In the genomic region with DNA sequence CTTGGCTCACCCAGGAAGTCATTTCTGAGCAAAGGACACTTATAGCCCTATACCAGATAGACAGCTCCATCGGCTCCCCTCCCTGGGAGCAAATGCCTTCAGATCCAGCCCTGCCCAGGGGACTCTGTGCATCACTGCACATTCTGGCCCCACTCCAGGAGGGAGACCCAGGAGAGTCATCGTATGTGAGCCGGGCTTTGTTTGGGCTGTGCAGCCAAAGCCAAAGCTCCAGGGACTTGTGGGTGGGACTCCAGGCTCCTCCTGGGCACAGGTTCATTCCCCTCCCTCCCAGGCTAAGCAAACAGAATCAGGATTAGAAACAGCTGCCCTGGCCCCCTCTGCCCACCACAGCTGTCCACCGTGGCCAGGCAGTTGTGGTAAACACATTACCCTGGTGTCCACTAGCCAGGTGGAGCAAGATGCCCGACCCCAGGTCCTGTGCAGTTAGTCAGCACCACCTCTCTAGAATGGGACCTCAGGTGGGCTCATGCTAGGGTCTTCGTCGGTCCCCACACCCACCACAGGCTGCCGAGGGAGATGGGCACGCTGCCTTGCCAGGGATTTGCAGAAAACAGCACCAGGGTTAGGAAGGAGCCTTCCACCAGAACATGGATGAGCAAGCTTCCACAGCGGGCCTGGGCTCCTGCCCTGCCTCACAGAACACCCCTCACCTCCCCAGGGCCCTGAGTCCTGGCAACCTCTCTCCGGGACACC, we compare ENCODE assay signal across 9 mouse cellular contexts. TPM values are rescaled to one million over a fixed set of nuclear protein-coding genes. Genes with fewer than 3 reads are reported as not detected.
DNase-seq lines count a peak whose midpoint lies in the region; ATAC-seq lines count a peak whose summit lies in the region.
"Had no signal": no experiment of that assay in that cellular context is flagged by ENCODE, and none has a peak within 500 bp of the region (broad histone marks: within the 10 kb centered on the region; RNA-seq: fewer than 3 reads in every experiment).

No protein-coding gene starts in this region.

- H3K9me3 ChIP-seq in hindbrain, embryonic 11.5 days (ENCODE audit: control insufficient read depth, low read length), result no peaks in the 10 kb centered on the region
- no peaks in the 10 kb centered on the region for H3K9me3 ChIP-seq in midbrain, embryonic 13.5 days
- H3K9me3 ChIP-seq: megakaryocyte, embryonic 14.5 days had no signal

- peak overlapping the region; percentile 98 for H3K4me2 ChIP-seq in hindbrain, embryonic 11.5 days (replicated peaks; ENCODE audit: low read depth, low read length)
- H3K4me2 ChIP-seq in midbrain, embryonic 13.5 days (replicated peaks), result peak overlapping the region; percentile 86

- ATAC-seq in cerebellum, adult (ENCODE audit: insufficient number of reproducible peaks, low FRiP score, low TSS enrichment), result no peak
- no peak for ATAC-seq in hindbrain, embryonic 11.5 days (ENCODE audit: low FRiP score)
- peak; percentile 21; the same call in 1 of the 2 replicates for ATAC-seq in midbrain, embryonic 13.5 days

- peak overlapping the region; percentile 65 for H3K4me3 ChIP-seq in hindbrain, embryonic 11.5 days (ENCODE audit: low read depth, low read length)
- H3K4me3 ChIP-seq in midbrain, embryonic 13.5 days (replicated peaks), result peak overlapping the region; percentile 65

- DNase-seq in cerebellum, adult 11 months, result peak; percentile 69
- peak; percentile 47 to 48 for DNase-seq in right cerebral cortex, adult 2 months (ENCODE audit: low spot score in 2 of 2)
- DNase-seq in right cerebral cortex, postnatal 25 days, result no peak
- DNase-seq in hindbrain, embryonic 11.5 days (ENCODE audit: low spot score), result no peak
- no peak for DNase-seq in spleen, postnatal 4 days (ENCODE audit: low spot score in 2 of 2)
- DNase-seq in frontal cortex, adult 2 months (ENCODE audit: extremely low spot score in 1 of 2, low spot score in 1 of 2), result no peak

- H3K4me1 ChIP-seq in hindbrain, embryonic 11.5 days (replicated peaks; ENCODE audit: control insufficient read depth, insufficient read depth, low read length), result peaks cover 15% of the 10 kb centered on the region
- H3K4me1 ChIP-seq in midbrain, embryonic 13.5 days (replicated peaks), result peaks cover 53% of the 10 kb centered on the region

- H3K27me3 ChIP-seq in hindbrain, embryonic 11.5 days (ENCODE audit: control insufficient read depth, insufficient read depth, low read length), result peaks cover 26% of the 10 kb centered on the region
- H3K27me3 ChIP-seq in midbrain, embryonic 13.5 days, result peaks cover 11% of the 10 kb centered on the region

- 61% methylated on average over 11 of the region's 11 CpGs for WGBS in hindbrain, embryonic 11.5 days
- 40% methylated on average over 11 of the region's 11 CpGs for WGBS in midbrain, embryonic 13.5 days

- no peaks in the 10 kb centered on the region for H3K36me3 ChIP-seq in hindbrain, embryonic 11.5 days (ENCODE audit: control insufficient read depth, insufficient read depth, low read length)
- no peaks in the 10 kb centered on the region for H3K36me3 ChIP-seq in midbrain, embryonic 13.5 days

- peak overlapping the region; percentile 80 for H3K9ac ChIP-seq in hindbrain, embryonic 11.5 days (ENCODE audit: low read depth, low read length)
- H3K9ac ChIP-seq in midbrain, embryonic 13.5 days (replicated peaks), result peak overlapping the region; percentile 87

- H3K27ac ChIP-seq in hindbrain, embryonic 11.5 days (ENCODE audit: low read depth, low read length), result peak overlapping the region; percentile 62
- H3K27ac ChIP-seq in midbrain, embryonic 13.5 days, result peak overlapping the region; percentile 85

RNA-seq across cellular contexts. Expression of gene Aatk, which starts 1.0 kb away (rescaled TPM):
- polyA plus RNA-seq in hindbrain, embryonic 11.5 days (2014; fragmentation: Nextera tagmentation; extraction: Ambion mirVana), result 1.9 TPM in 2 replicates
- 15.1 and 18.6 TPM in 2 replicates for polyA plus RNA-seq in midbrain, embryonic 13.5 days (2015; fragmentation: Nextera tagmentation; extraction: Ambion mirVana)
- polyA plus RNA-seq in frontal cortex, adult 2 months (2012; rRNA removed), result 182 and 188 TPM in 2 replicates

RNA-seq across cellular contexts. Expression of gene Cep131, which starts 40.6 kb away (rescaled TPM):
- 24.2 and 24.6 TPM in 2 replicates for polyA plus RNA-seq in hindbrain, embryonic 11.5 days (2014; fragmentation: Nextera tagmentation; extraction: Ambion mirVana)
- 29.3 and 37.9 TPM in 2 replicates for polyA plus RNA-seq in midbrain, embryonic 13.5 days (2015; fragmentation: Nextera tagmentation; extraction: Ambion mirVana)
- polyA plus RNA-seq in frontal cortex, adult 2 months (2012; rRNA removed), result 38.8 and 43.4 TPM in 2 replicates

RNA-seq across cellular contexts. Expression of gene Tepsin, which starts 52.5 kb away (rescaled TPM):
- 16.9 and 17.6 TPM in 2 replicates for polyA plus RNA-seq in hindbrain, embryonic 11.5 days (2014; fragmentation: Nextera tagmentation; extraction: Ambion mirVana)
- 19.9 and 20.9 TPM in 2 replicates for polyA plus RNA-seq in midbrain, embryonic 13.5 days (2015; fragmentation: Nextera tagmentation; extraction: Ambion mirVana)
- polyA plus RNA-seq in frontal cortex, adult 2 months (2012; rRNA removed), result 31.1 and 35.6 TPM in 2 replicates

RNA-seq across cellular contexts. Expression of gene Ndufaf8, which starts 52.7 kb away (rescaled TPM):
- 62.8 and 67.5 TPM in 2 replicates for polyA plus RNA-seq in hindbrain, embryonic 11.5 days (2014; fragmentation: Nextera tagmentation; extraction: Ambion mirVana)
- 59.2 and 63.7 TPM in 2 replicates for polyA plus RNA-seq in midbrain, embryonic 13.5 days (2015; fragmentation: Nextera tagmentation; extraction: Ambion mirVana)
- 42.3 and 46.2 TPM in 2 replicates for polyA plus RNA-seq in frontal cortex, adult 2 months (2012; rRNA removed)

Comparison
In these comparisons a context has a peak if more than half of its experiments do, and no peak if none do; other contexts are left out.
1. DNase-seq: peak in cerebellum, adult 11 months (single experiment) and right cerebral cortex, adult 2 months (2 of 2); none in right cerebral cortex, postnatal 25 days (single experiment), hindbrain, embryonic 11.5 days (single experiment), spleen, postnatal 4 days (0 of 2) and frontal cortex, adult 2 months (0 of 2).